Mouse (Mus musculus): ENCODE measurements around the gene Adgrl3. TPM values are rescaled to one million over a fixed set of nuclear protein-coding genes. Genes with fewer than 3 reads are reported as not detected.

Gene Adgrl3
- total and polyA plus RNA-seq, 3 experiments, result 0.90 to 3.5 (median 3.4) TPM

DNA sequence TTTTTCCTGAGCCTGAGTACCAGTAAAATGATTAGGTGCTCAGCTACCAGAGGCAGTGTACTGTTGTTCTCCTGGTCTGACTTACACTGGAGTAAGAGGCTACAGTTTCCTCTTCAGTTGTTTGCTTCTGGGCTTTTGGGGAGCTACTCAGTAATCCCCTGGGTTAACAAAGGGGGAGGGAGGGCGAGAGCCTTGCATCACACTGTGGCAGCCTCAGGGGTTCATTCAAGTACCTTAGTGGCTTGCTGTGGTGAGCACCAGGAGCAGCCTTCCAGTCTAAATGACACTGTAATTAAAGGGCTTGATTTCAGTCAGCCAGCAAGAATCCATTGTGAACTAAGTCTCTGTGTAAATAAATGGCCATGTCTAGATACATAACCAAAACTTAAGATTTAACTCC, 324.4 kb downstream of the Adgrl3 start:
- DNase-seq, result no peak
- 79% methylated on average over 1 of the region's 1 CpGs for WGBS

DNA sequence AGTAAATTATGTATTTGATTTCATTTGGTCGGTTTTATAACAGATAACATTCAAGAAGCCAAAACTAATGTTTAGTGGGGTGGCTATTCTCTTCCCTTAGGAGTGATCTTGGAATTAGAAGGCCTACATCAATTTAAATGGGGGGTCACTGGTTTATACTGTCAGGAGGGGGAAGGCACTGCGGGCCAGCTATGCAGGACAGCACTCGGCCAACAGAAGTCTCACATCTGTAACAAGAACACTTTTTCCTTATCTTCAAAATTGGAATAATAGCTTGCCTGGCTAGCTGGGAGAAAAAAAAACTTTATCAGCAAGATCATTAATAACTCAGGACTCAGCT, 325.1 kb downstream of the Adgrl3 start:
- DNase-seq, result no peak
- H3K27ac ChIP-seq, result no peak overlapping the region
- 50% methylated on average over 3 of the region's 3 CpGs for WGBS

More for the DNA sequence above, 324.4 kb downstream of the Adgrl3 start:
- Histone ChIP-seq H3K79me2 (replicated peaks; ENCODE audit: control insufficient read depth, insufficient read depth, low read length) (no peaks in the 10 kb centered on the region), H3K4me1 (ENCODE audit: control insufficient read depth, insufficient read depth, low read length) (no peaks in the 10 kb centered on the region), H3K9ac (ENCODE audit: low read depth, low read length) (no peak overlapping the region), H3K36me3 (ENCODE audit: control insufficient read depth, insufficient read depth, low read length) (no peaks in the 10 kb centered on the region), H3K27ac (no peak overlapping the region), H3K4me3 (no peak overlapping the region), H3K27me3 (ENCODE audit: control insufficient read depth, insufficient read depth, low read length) (no peaks in the 10 kb centered on the region)
- intact Hi-C loops (cut with DNase I), result no loop called here
- TF ChIP-seq EP300 (IDR thresholded peaks at IDR 0.05; ENCODE audit: insufficient read depth, low read depth, low read length) (no peak), CTCF (IDR thresholded peaks at IDR 0.05) (no peak), POLR2A (IDR thresholded peaks at IDR 0.05; ENCODE audit: insufficient read depth, low read depth, low read length) (no peak)

DNA sequence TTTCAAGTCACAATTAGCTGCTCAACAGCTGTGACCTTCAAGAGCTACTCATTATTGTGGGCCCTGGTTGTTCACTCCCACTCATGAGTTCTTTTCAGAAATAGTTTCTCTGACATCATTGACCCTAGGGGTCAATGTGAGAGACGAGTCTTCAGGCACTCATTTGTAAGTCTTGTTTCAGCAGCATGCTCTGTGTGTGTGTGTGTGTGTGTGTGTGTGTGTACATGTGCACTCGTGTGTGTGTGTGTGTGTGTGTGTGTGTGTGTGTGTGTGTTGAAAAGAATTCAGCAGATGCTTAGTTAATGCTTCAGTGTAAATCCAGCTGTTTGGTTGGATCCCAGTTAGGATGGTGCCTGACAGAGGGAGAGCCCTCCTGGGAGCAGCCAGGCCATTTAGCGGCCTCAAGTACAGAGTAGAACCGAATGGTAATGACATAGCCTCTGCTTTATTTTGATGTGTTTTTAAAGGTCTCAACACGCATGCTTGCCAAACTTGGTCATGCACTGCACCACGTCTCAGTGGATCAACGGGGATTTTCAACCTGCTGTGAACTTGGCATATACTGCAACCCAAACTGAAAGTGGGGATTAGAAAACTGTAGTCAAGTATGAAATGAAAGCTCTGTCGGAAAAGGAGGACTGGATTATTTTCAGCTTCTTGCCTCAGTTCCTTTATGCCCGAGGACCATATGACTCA, 325.6 kb downstream of the Adgrl3 start:
- Histone ChIP-seq H3K27ac (no peak overlapping the region), H3K27me3 (ENCODE audit: control insufficient read depth, insufficient read depth, low read length) (no peaks in the 10 kb centered on the region), H3K4me3 (no peak overlapping the region), H3K79me2 (replicated peaks; ENCODE audit: control insufficient read depth, insufficient read depth, low read length) (no peaks in the 10 kb centered on the region), H3K4me1 (ENCODE audit: control insufficient read depth, insufficient read depth, low read length) (no peaks in the 10 kb centered on the region), H3K9ac (ENCODE audit: low read depth, low read length) (no peak overlapping the region), H3K36me3 (ENCODE audit: control insufficient read depth, insufficient read depth, low read length) (no peaks in the 10 kb centered on the region)
- TF ChIP-seq EP300 (IDR thresholded peaks at IDR 0.05; ENCODE audit: insufficient read depth, low read depth, low read length), result no peak
- TF ChIP-seq CTCF (IDR thresholded peaks at IDR 0.05), result no peak
- TF ChIP-seq POLR2A (IDR thresholded peaks at IDR 0.05; ENCODE audit: insufficient read depth, low read depth, low read length), result no peak
- intact Hi-C loops (cut with DNase I), result no loop called here
- WGBS, result 55% methylated on average over 9 of the region's 9 CpGs
- peak; percentile 8 to 20 for DNase-seq

More for the DNA sequence above, 325.1 kb downstream of the Adgrl3 start:
- H3K36me3 ChIP-seq (ENCODE audit: control insufficient read depth, insufficient read depth, low read length), result no peaks in the 10 kb centered on the region
- H3K9ac ChIP-seq (ENCODE audit: low read depth, low read length), result no peak overlapping the region
- H3K27me3 ChIP-seq (ENCODE audit: control insufficient read depth, insufficient read depth, low read length), result no peaks in the 10 kb centered on the region
- H3K4me3 ChIP-seq, result no peak overlapping the region
- no peaks in the 10 kb centered on the region for H3K79me2 ChIP-seq (replicated peaks; ENCODE audit: control insufficient read depth, insufficient read depth, low read length)
- no peaks in the 10 kb centered on the region for H3K4me1 ChIP-seq (ENCODE audit: control insufficient read depth, insufficient read depth, low read length)
- TF ChIP-seq CTCF (IDR thresholded peaks at IDR 0.05) (no peak), POLR2A (IDR thresholded peaks at IDR 0.05; ENCODE audit: insufficient read depth, low read depth, low read length) (no peak), EP300 (IDR thresholded peaks at IDR 0.05; ENCODE audit: insufficient read depth, low read depth, low read length) (no peak)
- intact Hi-C loops (cut with DNase I), result no loop called here

DNA sequence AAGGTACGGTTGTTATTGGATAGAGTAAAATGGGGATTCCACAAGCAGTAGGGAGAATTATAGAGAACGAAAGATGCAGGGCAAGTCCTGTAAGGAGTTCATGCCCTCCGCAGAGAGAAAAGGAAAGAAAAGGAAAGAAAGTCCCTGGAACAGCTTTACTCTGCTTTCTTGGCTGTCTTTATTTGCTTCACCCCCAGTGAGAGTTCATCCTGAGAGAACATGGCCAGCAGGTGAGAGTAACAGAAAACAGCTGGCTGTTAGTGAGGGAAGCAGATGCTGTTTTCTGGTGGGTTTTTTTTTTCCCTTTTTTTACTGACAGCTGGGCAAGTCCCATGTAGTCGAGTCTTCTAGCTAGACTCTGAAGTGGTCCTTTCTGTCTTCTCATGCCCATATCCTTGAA, 327.6 kb downstream of the Adgrl3 start:
- TF ChIP-seq EP300 (IDR thresholded peaks at IDR 0.05; ENCODE audit: insufficient read depth, low read depth, low read length) (no peak), POLR2A (IDR thresholded peaks at IDR 0.05; ENCODE audit: insufficient read depth, low read depth, low read length) (no peak), CTCF (IDR thresholded peaks at IDR 0.05) (no peak)
- H3K79me2 ChIP-seq (replicated peaks; ENCODE audit: control insufficient read depth, insufficient read depth, low read length), result no peaks in the 10 kb centered on the region

DNA sequence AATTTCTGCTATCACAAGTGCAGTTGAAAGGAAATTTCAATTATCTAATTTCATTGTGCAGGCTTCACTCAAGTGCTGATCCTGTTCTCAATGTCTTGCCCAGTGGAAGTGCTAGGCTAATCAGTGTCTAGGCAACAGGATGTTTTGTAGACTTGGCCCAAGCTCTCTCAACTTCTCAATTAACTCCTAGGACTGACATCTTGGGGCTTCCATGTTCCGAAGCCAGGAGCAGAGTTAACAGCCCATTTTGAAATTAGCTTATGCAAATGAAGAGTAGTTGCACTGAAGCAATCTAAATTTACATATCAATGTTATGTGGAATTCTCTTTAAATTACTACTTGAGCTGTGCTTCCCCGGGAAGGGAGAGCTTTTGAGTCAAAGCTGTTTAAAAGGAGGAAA, 339.6 kb downstream of the Adgrl3 start:
- Histone ChIP-seq H3K9ac (ENCODE audit: low read depth, low read length) (no peak overlapping the region), H3K27ac (no peak overlapping the region), H3K79me2 (replicated peaks; ENCODE audit: control insufficient read depth, insufficient read depth, low read length) (no peaks in the 10 kb centered on the region), H3K36me3 (ENCODE audit: control insufficient read depth, insufficient read depth, low read length) (no peaks in the 10 kb centered on the region), H3K4me3 (no peak overlapping the region), H3K4me1 (ENCODE audit: control insufficient read depth, insufficient read depth, low read length) (no peaks in the 10 kb centered on the region), H3K27me3 (ENCODE audit: control insufficient read depth, insufficient read depth, low read length) (no peaks in the 10 kb centered on the region)
- WGBS, result 64% methylated on average over 2 of the region's 2 CpGs
- no peak for TF ChIP-seq EP300 (IDR thresholded peaks at IDR 0.05; ENCODE audit: insufficient read depth, low read depth, low read length)
- no peak for TF ChIP-seq POLR2A (IDR thresholded peaks at IDR 0.05; ENCODE audit: insufficient read depth, low read depth, low read length)
- DNase-seq, result no peak
- intact Hi-C loops (cut with DNase I), result no loop called here

More for the DNA sequence above, 327.6 kb downstream of the Adgrl3 start:
- intact Hi-C loops (cut with DNase I), result no loop called here
- no peaks in the 10 kb centered on the region for H3K27me3 ChIP-seq (ENCODE audit: control insufficient read depth, insufficient read depth, low read length)
- no peak overlapping the region for H3K9ac ChIP-seq (ENCODE audit: low read depth, low read length)
- 65% methylated on average over 4 of the region's 4 CpGs for WGBS
- H3K4me1 ChIP-seq (ENCODE audit: control insufficient read depth, insufficient read depth, low read length), result no peaks in the 10 kb centered on the region
- H3K4me3 ChIP-seq, result no peak overlapping the region
- DNase-seq, result no peak
- H3K27ac ChIP-seq, result no peak overlapping the region
- no peaks in the 10 kb centered on the region for H3K36me3 ChIP-seq (ENCODE audit: control insufficient read depth, insufficient read depth, low read length)

DNA sequence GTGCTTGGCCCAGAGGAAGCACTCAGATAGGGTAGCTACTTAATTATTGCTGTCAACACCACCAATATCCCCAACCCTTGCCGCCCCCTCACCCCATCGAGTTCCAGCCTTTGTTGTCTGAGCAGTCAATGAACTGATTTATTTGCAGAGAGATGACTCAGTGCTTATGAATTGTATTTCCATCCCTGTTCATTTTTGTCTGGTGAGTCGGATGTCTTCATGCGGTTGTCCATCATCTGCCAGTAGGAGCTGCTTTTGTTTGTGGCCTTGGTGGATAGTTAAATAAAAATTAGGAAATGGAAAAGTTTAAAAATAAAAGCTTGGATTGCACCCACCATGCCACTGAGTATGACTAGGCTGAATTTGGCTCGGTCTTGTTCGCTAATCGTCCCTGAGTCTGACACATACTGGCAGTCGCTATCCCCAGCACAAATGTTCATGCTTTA, 344.3 kb downstream of the Adgrl3 start:
- H3K4me1 ChIP-seq (ENCODE audit: control insufficient read depth, insufficient read depth, low read length), result no peaks in the 10 kb centered on the region
- no peaks in the 10 kb centered on the region for H3K79me2 ChIP-seq (replicated peaks; ENCODE audit: control insufficient read depth, insufficient read depth, low read length)
- intact Hi-C loops (cut with DNase I), result no loop called here
- DNase-seq, result peak in 1 of 2 experiments; percentile 2
- H3K27me3 ChIP-seq (ENCODE audit: control insufficient read depth, insufficient read depth, low read length), result no peaks in the 10 kb centered on the region
- no peak overlapping the region for H3K9ac ChIP-seq (ENCODE audit: low read depth, low read length)
- 56% methylated on average over 8 of the region's 8 CpGs for WGBS
- no peak overlapping the region for H3K27ac ChIP-seq
- H3K4me3 ChIP-seq, result no peak overlapping the region
- no peaks in the 10 kb centered on the region for H3K36me3 ChIP-seq (ENCODE audit: control insufficient read depth, insufficient read depth, low read length)
- no peak for TF ChIP-seq POLR2A (IDR thresholded peaks at IDR 0.05; ENCODE audit: insufficient read depth, low read depth, low read length)

Data from heart, adult 2 months (tissue).